Mouse (Mus musculus): ENCODE data around the gene Mark3.

GRCm38 (mm10) chr12:111527643-111528281 is 46.6 kb upstream of the Mark3 start:
- TF ChIP-seq ZNF384 (IDR thresholded peaks at IDR 0.05; ENCODE audit: low read depth, low read length): no peak
- no peak for TF ChIP-seq CHD2 (IDR thresholded peaks at IDR 0.05; ENCODE audit: low read depth, low read length)
- no peak for TF ChIP-seq HCFC1 (IDR thresholded peaks at IDR 0.05; ENCODE audit: borderline replicate concordance, insufficient read depth, low read length)
- TF ChIP-seq ZC3H11A (IDR thresholded peaks at IDR 0.05; ENCODE audit: borderline replicate concordance, low read depth, low read length): no peak
